Mouse (Mus musculus) telencephalon, adult 2 months (tissue): ENCODE data around the gene Wdr54.
"Not testable (repeated sequence)": the region's sequence is repeated elsewhere in the genome, so short reads cannot be mapped to it uniquely, and the experiment has no call there.

Experiments
- DNase-seq: peaks from one replicate; pipeline ENCODE4 v3.0.0-alpha.2; 2011; ENCODE audit warnings: low read depth, low spot score

Gene Wdr54

GRCm38 (mm10) chr6:83159456-83159855, 3.3 kb upstream of the Wdr54 start:
- DNase-seq, result not testable (repeated sequence)

DNA sequence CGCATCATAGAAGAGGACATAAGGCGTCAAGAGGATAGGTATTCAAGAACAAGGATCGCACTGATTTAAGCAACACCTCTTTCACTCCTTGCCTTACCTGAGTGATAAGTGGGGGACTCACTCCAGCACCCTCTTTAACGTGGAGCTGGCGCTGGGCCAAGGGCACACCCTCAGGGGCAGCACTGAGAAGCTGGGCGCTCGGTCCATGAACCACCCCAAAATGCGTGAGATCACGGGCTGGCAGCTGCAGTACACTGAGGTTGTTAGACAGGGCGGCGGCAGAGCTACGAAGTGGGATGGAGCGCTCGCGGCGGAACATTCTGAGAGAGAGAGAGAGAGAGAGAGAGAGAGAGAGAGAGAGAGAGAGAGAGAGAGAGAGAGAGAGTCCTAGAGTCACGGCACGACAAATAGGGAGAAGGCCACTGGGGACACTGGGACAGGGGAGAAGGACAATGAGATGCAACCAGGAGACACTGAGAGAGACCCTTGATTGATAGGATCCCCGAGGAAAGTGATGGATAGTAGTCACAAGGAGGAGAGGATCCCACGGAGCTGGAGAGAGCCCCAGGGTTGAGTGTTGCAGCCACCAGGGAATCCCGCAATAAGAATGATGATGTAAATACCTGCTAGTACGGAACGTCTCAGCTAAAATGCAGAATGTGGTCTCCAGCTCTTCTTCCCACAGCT, 502 bp downstream of the Wdr54 start:
- no peak for DNase-seq

DNA sequence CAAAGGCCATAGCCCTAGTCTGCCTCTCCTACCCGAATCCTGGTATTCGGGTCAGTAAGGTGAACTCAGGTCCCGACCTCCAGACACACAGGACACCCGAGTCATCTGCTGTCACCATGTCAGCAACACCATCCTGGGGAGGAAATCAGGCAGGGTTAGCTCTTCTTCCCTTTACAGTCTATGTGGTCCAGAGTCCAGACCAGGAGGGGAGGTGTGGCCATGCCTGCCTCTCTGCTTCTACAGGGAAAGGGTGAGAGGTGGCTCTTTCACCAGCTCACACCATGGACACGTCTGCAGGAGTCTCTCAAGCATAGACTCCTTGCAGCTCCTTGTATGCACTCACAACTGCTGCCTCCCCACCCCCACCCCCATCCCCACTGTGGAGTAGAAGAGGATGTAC, 2.7 kb downstream of the Wdr54 start:
- no peak for DNase-seq

DNA sequence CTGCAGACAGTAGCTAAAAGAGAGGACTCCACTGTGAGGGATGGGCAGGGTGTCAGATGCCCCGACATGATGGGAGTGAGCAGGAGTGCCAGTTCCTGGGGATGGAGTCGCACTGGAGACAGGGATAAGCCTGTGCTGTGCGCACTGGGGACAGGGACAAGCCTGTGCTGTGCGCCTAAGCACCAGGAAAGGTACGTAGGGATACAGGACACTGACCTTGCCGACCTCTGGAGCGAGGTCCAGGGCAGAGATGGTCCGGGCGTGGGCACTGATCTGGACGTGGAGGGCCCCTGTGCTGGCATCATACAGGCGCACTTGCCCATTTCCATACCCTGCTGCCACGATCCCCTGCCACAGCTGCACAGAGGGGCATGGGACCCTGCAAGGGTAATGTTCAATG, 3.2 kb downstream of the Wdr54 start:
- no peak for DNase-seq

DNA sequence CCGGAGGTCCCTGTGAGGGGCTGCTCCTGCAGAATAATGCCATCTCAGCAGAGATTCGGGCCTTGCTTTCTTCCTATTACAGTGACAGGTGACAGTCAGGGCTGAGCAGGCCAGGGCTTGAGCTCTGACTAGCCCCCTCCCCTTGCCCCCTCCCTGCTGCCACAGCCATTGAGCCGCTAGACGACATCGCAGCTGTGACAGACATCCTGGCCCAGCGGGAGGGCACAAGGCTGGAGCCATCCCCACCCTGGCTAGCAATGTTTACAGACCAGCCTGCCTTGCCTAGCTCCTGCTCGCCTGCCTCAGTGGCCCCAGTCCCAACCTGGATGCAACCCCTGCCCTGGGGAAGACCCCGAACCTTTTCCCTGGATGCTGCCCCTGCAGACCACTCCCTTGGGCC, 4.5 kb downstream of the Wdr54 start:
- DNase-seq, result no peak

DNA sequence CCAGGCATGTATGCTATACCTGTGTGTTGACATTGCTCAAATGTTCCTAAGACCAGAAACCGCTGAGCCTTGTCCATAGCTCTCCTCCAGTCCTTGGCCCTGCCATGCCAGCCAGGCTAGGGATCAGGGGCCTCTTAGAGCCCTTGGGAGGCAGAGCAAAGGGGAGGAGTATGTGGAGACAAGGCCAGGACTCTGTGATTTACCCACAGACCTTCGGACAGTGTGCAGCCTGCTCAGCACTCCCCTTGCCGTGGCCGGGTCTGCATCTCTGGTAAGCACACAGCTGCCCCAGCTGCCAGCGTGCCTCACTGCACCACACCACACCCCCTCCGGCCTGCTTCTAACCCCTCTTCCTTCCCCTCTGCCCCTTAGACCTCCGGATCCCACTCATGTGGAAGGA, 8.9 kb downstream of the Wdr54 start:
- no peak for DNase-seq

- peak; percentile 18 for DNase-seq
Measured at GRCm38 (mm10) chr6:83145805-83146204, 10.4 kb downstream of the Wdr54 start.

DNA sequence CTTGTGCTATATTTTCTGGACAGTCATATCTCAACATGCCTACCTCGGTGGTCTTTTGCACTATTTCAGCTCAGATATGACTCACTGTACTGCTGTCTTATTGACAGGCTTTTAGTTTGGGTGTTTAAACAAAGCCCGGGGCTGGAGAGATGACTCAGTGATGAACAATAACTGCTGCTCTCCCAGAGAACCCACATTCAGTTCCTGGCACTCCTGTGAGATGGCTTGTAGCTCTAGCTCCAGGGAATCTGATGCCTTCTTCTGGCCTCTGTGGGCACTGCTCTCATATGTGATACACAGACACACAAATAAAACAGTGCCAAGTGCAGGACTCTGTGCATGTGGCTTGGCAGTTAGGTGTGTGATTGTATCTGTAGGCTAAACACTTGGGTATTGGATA, 11.0 kb downstream of the Wdr54 start:
- no peak for DNase-seq

DNA sequence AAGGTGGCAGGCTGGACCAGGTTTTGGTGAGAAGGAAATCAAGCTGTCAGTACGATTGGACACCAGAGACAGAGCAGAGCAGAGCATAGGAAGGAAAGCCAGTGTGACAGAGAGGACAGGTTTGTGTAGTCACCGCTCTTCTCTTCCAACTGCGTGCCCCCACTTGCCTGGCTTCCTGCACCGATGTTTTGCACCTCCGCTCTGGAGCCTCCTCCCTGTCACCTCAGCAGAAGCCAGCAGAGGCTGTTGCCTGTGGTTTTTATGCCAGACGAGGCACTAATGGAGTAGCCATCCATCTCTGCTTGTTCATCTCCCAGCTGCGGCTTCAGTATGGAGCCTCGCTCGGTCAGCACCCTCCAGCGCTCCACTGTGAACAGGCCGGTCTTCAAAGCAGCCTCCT, 13.3 kb downstream of the Wdr54 start:
- DNase-seq, result peak; percentile 26

DNA sequence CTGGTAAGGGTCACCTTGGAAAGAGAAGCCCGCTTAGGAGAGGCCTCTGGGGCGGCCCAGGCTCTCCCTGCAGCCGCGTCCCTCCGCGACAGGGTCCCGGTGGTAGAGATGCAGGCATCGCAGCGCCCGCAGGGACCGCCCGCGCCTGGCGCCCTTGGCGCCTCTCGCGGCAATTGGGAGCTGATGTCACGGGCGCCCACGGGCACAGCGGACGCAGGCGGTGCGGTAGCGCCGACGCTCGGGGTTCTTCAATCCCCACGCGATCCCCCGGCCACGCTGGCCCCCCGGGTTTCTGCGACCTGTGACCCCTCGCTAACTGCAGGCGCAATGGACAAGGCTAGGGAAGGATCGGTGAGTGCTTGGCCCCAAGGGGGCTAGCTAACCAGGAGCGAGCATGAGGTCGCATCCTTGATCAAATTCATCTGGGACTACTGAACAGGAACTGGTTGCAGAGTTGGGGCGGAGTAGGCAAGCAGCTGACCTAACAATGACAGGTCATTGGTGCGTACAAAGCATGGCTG, 13.9 kb downstream of the Wdr54 start:
- peak; percentile 32 for DNase-seq

GRCm38 (mm10) chr6:83141636-83142035, 14.6 kb downstream of the Wdr54 start:
- DNase-seq, result no peak

DNA sequence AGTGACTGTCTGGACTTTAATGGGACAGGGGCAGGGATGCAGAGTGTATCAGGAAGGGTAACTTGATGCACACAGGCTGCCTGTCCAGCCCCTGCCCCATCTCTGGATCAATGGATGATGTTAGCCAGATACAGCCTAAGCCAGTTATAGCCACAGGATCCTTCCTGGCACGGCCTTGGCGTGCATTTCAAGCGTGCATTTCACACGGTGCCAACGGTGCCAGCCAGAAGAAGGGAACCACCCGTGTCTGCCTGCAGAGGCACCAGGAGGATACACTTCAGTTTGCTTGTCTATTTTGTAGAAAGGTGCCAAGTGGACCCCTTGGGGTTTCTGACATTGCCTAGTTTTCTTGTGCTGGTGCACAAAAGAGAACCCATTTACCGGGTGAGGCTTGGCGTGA, 16.2 kb downstream of the Wdr54 start:
- no peak for DNase-seq

GRCm38 (mm10) chr6:83138056-83138455, 18.1 kb downstream of the Wdr54 start:
- DNase-seq, result no peak

DNA sequence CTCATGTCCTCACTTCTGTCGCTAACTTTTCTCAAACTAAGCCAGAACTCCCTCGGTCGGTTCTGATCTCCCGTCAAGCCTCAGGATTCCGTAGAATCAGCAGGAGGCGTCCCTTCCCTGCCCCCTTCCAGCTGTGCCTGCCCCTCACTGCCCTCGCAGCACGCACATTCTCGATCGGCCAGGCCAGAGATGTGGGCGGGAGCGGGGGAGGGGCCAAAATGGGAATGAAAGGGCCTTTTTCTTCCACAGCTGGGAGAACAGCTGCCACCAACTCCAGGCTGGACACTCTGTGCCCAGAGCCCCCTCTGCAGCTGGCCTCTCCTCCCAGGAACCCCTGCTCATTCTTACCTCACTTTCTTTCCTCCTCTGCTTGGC, 18.6 kb downstream of the Wdr54 start:
- DNase-seq, result peak; percentile 64

DNA sequence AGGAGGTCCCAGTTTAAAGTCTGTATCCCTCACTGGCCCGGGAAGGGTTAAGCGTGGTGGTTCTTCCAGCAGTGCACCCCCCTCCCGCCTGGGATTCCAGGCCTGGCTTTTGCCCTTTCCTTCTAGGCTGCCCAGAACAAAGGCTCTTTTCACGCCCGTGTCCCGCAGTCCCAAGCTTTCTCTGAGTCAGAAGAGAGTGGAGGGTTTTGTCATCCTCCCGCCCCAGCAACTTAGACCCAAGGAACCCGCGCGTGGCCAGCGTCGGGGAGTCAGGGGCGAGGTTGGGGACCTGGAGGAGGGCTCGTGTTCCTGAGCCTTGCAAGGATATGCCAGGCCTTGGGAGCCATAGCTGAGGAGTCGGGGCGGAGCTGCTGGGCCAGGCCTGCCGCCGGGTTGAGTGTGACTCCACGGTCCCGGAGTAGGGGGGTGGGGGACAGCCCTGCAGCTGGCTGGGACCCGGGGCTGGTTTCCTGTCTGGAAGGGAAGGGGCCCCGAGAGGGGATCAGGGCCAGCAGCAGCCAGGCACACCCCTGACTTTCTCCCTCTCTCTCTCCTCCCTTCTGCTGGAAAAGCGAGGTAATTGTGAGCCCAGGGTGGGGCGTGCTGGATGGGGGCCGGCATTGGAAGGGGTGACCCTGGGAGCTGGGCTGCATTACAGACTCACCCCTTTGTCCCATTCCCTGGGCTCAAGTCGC, 19.2 kb downstream of the Wdr54 start:
- DNase-seq, result peak; percentile 59

- DNase-seq, result no peak
Measured at GRCm38 (mm10) chr6:83136291-83136880, 19.8 kb downstream of the Wdr54 start.

GRCm38 (mm10) chr6:83135571-83136161, 20.5 kb downstream of the Wdr54 start:
- no peak for DNase-seq

DNA sequence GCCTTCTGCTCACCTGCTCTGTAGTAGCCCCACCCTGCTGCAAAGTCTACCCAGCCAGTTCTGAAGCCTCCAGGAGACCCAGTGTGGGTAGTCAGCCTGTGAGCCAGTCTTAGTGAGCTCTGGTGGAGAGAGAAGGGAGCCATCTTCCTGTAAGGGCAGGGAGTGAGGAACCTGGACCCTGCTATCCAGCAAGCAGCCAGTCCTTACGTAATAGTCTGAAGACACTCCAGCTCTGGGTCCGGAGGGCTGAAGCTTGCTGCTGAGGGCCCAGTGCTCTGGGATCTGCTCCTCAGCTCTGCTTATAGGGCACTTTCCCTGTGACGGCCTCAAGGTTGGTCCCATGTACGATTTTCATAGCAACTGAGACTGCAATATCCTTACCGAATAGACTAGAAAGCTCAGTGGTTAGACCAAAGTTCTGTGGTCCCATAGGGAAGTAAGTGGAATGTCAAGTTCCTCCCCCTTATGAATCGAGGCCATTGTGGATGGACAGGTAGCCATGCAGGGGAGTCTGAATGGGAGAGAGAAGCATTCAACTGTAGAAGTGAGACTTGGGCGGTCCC, 21.2 kb downstream of the Wdr54 start, which contains the start of gene Rtkn:
TSS of gene Rtkn (plus strand) at position 513 of the 563 bp plus-strand sequence.
- no peak for DNase-seq

- DNase-seq, result no peak
Measured at GRCm38 (mm10) chr6:83134226-83134625, 22.0 kb downstream of the Wdr54 start.

- no peak for DNase-seq
Measured at GRCm38 (mm10) chr6:83132176-83132919, 23.8 kb downstream of the Wdr54 start.

- no peak for DNase-seq
Measured at GRCm38 (mm10) chr6:83131469-83132034, 24.6 kb downstream of the Wdr54 start.
